Mouse (Mus musculus): Measurements from ENCODE around the gene Camsap3. TPM values are rescaled to one million over a fixed set of nuclear protein-coding genes. Genes with fewer than 3 reads are reported as not detected.
"Not testable (repeated sequence)": the region's sequence is repeated elsewhere in the genome, so short reads cannot be mapped to it uniquely, and the experiment has no call there.

Camsap3 gene
- total and polyA plus RNA-seq, 3 experiments, result 0.62 to 5.1 TPM; not detected in 1

DNA sequence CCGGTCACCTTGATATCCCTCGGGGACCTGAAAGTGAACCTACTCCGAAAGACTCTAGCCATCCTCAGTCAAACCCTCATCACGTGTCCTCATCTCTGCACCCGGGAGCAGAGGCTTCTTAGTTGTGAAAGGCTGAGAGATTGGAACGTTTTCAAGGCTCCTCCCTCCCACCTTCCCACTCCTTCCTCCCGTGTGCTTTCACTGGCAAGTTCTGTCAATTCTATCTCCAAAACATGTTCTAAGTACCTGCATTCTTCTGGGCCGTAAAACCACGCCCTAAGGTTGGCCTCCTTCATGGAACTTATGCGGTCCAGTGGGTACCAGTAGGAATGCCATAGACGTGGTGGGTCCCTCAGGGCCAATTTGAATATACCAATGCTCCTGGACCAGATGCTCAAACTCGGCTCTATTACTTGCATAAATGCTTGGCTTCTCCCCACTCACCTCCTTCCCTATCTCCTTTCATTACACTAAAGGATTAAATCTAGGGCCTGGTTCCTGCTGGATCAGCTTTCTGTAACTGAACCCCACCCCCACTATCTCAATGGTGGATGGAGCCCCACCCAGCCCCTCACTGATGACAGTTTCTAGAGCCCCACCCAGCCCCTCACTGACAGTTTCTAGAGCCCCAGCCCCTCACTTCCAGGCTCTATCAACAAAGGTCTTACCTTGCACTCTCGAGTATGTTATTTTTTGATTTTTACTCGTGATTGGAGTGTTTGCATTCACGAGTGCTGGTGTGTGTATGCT lies 10.7 kb upstream of the Camsap3 start:
- H3K9ac ChIP-seq (ENCODE audit: control insufficient read depth, low read depth, low read length, poor library complexity, severe bottlenecking), result no peak overlapping the region
- H3K9me3 ChIP-seq (replicated peaks; ENCODE audit: insufficient read depth, low read length), result no peaks in the 10 kb centered on the region
- H3K36me3 ChIP-seq (ENCODE audit: control insufficient read depth in 1 of 2, insufficient read depth in 2 of 2, low read length in 2 of 2), result peaks cover 0 to 3% of the 10 kb centered on the region in 2 experiments; a peak in 2 of 4 replicates
- H3K27me3 ChIP-seq (ENCODE audit: control insufficient read depth in 1 of 2, insufficient read depth in 2 of 2, low read length in 2 of 2), result peaks cover 0 to 3% of the 10 kb centered on the region in 2 experiments; a peak in 1 of 4 replicates
- H3K4me3 ChIP-seq (ENCODE audit: control insufficient read depth in 1 of 2, insufficient read depth in 1 of 2, low read depth in 2 of 2, low read length in 2 of 2), result no peak overlapping the region
- no peak for DNase-seq (ENCODE audit: low read depth, low spot score)
- no peak for TF ChIP-seq MAX (IDR thresholded peaks at IDR 0.05; ENCODE audit: low read length)
- TF ChIP-seq HCFC1 (IDR thresholded peaks at IDR 0.05; ENCODE audit: low read depth, low read length), result no peak
- TF ChIP-seq KAT2A (conservative IDR thresholded peaks at IDR 0.05; ENCODE audit: low read depth, low read length), result no peak
- TF ChIP-seq CHD2 (IDR thresholded peaks at IDR 0.05; ENCODE audit: low read length), result no peak
- no peak for TF ChIP-seq ETS1 (IDR thresholded peaks at IDR 0.05; ENCODE audit: low read depth, low read length)
- no peaks in the 10 kb centered on the region for H3K79me2 ChIP-seq (ENCODE audit: control insufficient read depth, insufficient read depth, low read length, poor library complexity)
- H3K4me1 ChIP-seq (ENCODE audit: control insufficient read depth in 1 of 2, insufficient read depth in 2 of 2, low read length in 2 of 2), result peaks cover 0 to 8% of the 10 kb centered on the region in 2 experiments; a peak in 2 of 4 replicates
- H3K27ac ChIP-seq (ENCODE audit: control insufficient read depth, low read depth, low read length), result no peak overlapping the region

DNA sequence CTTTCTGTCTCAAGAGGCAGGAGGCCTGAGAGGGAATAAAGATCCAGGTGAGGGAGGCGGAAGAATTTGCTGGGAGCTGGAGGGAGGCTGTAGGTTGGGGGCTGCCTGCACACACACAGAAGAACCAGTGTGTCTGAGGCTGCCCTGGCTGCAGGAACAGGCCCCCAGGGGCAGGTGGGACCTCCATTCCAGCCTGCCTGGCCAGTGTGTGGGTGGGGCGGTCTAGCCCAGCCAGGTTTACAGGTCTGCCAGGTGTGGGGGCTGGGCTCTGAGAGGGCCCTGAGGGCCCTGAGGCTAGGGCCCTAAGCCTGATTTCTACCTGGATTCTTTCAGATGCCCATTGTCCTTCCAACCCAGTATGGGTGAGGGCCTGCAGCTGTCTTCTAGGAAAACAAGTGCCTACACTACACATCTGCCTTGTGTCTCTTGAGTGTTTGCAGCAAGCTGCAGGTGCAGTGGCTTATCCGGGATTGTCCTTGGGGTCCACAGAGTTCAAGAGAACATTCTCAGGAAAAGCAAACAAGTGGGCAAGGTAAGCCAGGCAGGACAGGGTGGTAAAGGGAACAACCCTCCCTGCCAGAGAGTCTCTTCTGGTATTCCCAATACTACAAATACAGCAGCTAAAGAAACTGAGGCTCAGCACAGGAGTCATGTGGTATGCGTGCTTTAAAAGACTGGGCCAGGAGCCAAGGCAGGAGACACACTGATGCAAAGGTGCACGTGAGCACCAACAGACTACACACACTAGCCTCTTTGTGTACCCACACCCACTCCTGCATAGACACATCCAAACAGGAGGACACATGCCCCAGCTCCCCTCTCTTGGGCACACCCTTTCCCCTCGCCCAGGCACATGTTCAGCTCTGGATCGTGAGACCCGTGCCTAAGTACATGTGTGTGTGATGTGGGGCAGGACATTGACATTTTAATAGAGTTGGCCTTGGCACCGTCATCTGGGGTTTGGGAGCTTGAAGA lies 7.4 kb upstream of the Camsap3 start:
- peaks cover 0 to 8% of the 10 kb centered on the region in 2 experiments; a peak in 2 of 4 replicates for H3K4me1 ChIP-seq (ENCODE audit: control insufficient read depth in 1 of 2, insufficient read depth in 2 of 2, low read length in 2 of 2)
- peaks cover 0 to 3% of the 10 kb centered on the region in 2 experiments; a peak in 1 of 4 replicates for H3K27me3 ChIP-seq (ENCODE audit: control insufficient read depth in 1 of 2, insufficient read depth in 2 of 2, low read length in 2 of 2)
- H3K27ac ChIP-seq (ENCODE audit: control insufficient read depth, low read depth, low read length), result no peak overlapping the region
- TF ChIP-seq BHLHE40 (IDR thresholded peaks at IDR 0.05; ENCODE audit: borderline replicate concordance, low read depth, low read length) (no peak), TAL1 (IDR thresholded peaks at IDR 0.05; ENCODE audit: low read length) (no peak), RCOR1 (IDR thresholded peaks at IDR 0.05; ENCODE audit: low read depth, low read length) (no peak), POLR2AphosphoS5 (IDR thresholded peaks at IDR 0.05; ENCODE audit: borderline replicate concordance, low read depth, low read length) (no peak)
- H3K9ac ChIP-seq (ENCODE audit: control insufficient read depth, low read depth, low read length, poor library complexity, severe bottlenecking), result no peak overlapping the region
- no peaks in the 10 kb centered on the region for H3K9me3 ChIP-seq (replicated peaks; ENCODE audit: insufficient read depth, low read length)
- no peak overlapping the region for H3K4me3 ChIP-seq (ENCODE audit: control insufficient read depth in 1 of 2, insufficient read depth in 1 of 2, low read depth in 2 of 2, low read length in 2 of 2)
- no peaks in the 10 kb centered on the region for H3K79me2 ChIP-seq (ENCODE audit: control insufficient read depth, insufficient read depth, low read length, poor library complexity)
- DNase-seq (ENCODE audit: low read depth, low spot score), result no peak
- peaks cover 0 to 3% of the 10 kb centered on the region in 2 experiments; a peak in 2 of 4 replicates for H3K36me3 ChIP-seq (ENCODE audit: control insufficient read depth in 1 of 2, insufficient read depth in 2 of 2, low read length in 2 of 2)

GRCm38 (mm10) chr8:3581961-3582360 lies 5.1 kb upstream of the Camsap3 start:
- H3K36me3 ChIP-seq (ENCODE audit: control insufficient read depth in 1 of 2, insufficient read depth in 2 of 2, low read length in 2 of 2); H3K9me3 ChIP-seq (replicated peaks; ENCODE audit: insufficient read depth, low read length); H3K79me2 ChIP-seq (ENCODE audit: control insufficient read depth, insufficient read depth, low read length, poor library complexity); H3K4me3 ChIP-seq (ENCODE audit: control insufficient read depth in 1 of 2, insufficient read depth in 1 of 2, low read depth in 2 of 2, low read length in 2 of 2); H3K27ac ChIP-seq (ENCODE audit: control insufficient read depth, low read depth, low read length); DNase-seq (ENCODE audit: low read depth, low spot score); H3K9ac ChIP-seq (ENCODE audit: control insufficient read depth, low read depth, low read length, poor library complexity, severe bottlenecking); H3K4me1 ChIP-seq (ENCODE audit: control insufficient read depth in 1 of 2, insufficient read depth in 2 of 2, low read length in 2 of 2); H3K27me3 ChIP-seq (ENCODE audit: control insufficient read depth in 1 of 2, insufficient read depth in 2 of 2, low read length in 2 of 2): not testable (repeated sequence)
